Mouse (Mus musculus): Measurements from ENCODE around the gene Rab3gap2. TPM values are rescaled to one million over a fixed set of nuclear protein-coding genes. Genes with fewer than 3 reads are reported as not detected.

The Rab3gap2 gene
- polyA plus RNA-seq, 1 experiment from 2014 or later = 12.0 TPM

GRCm38 (mm10) chr1:185268675-185269074 is 64.8 kb downstream of the Rab3gap2 start:
- no peak overlapping the region for H3K27ac ChIP-seq (replicated peaks)
- no peak overlapping the region for H3K4me2 ChIP-seq (replicated peaks; ENCODE audit: low read depth)
- H3K9me3 ChIP-seq (ENCODE audit: control insufficient read depth, low read length) = no peaks in the 10 kb centered on the region
- ATAC-seq (ENCODE audit: low FRiP score, low TSS enrichment) = no peak
- H3K4me1 ChIP-seq (replicated peaks; ENCODE audit: control insufficient read depth, insufficient read depth) = no peaks in the 10 kb centered on the region
- TF ChIP-seq EP300 (optimal IDR thresholded peaks at IDR 0.05) (no peak), CTCF (IDR thresholded peaks at IDR 0.05; ENCODE audit: low read depth) (no peak)
- 83% methylated on average over 4 of the region's 4 CpGs for WGBS
- no peak overlapping the region for H3K4me3 ChIP-seq (ENCODE audit: low read depth, low read length)
- H3K36me3 ChIP-seq (ENCODE audit: control insufficient read depth, insufficient read depth, low read length) = peaks cover 29% of the 10 kb centered on the region
- no peak for DNase-seq (ENCODE audit: low spot score)
- no peak overlapping the region for H3K9ac ChIP-seq (ENCODE audit: low read length)
- H3K27me3 ChIP-seq (ENCODE audit: control insufficient read depth, insufficient read depth, low read length) = no peaks in the 10 kb centered on the region

DNA sequence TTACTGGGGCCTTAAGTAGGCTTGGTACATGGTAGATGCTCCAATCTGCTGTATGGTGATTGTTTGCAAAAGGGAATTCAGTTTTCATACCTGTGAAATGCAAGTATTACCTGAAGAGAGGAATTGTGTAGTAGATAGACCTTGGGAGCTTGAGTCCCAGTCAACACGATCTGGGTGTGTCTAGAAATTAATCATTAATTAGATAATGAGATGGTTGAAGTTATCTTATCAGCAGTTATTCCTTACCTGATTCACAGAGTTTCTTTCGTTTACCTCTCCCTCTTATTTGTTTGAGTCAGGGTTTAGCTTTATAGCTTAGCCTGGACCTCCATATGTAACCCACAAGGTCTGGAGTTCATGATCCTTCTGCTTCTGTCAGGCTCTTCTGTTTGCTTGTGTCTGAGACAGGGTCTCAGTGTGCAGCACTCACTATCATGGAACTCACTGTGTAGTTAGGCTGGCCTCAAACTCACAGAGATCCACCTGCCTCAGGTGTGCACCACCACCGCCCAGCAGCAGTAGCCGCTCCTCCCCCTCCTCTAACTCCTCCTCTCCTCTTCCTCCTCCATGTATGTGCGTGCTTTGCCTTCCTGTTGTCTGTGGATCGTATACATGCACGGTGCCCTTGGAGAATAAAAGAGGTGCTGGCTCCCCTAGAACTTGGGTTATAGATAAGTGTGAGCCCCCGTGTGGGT is 66.6 kb downstream of the Rab3gap2 start:
- ATAC-seq (ENCODE audit: low FRiP score, low TSS enrichment) = peak; percentile 43
- TF ChIP-seq CTCF (IDR thresholded peaks at IDR 0.05; ENCODE audit: low read depth) (no peak), EP300 (optimal IDR thresholded peaks at IDR 0.05) (no peak)
- Histone ChIP-seq H3K9me3 (ENCODE audit: control insufficient read depth, low read length) (no peaks in the 10 kb centered on the region), H3K4me1 (replicated peaks; ENCODE audit: control insufficient read depth, insufficient read depth) (no peaks in the 10 kb centered on the region), H3K36me3 (ENCODE audit: control insufficient read depth, insufficient read depth, low read length) (peaks cover 25% of the 10 kb centered on the region), H3K9ac (ENCODE audit: low read length) (no peak overlapping the region), H3K4me2 (replicated peaks; ENCODE audit: low read depth) (no peak overlapping the region), H3K27ac (replicated peaks) (no peak overlapping the region), H3K27me3 (ENCODE audit: control insufficient read depth, insufficient read depth, low read length) (no peaks in the 10 kb centered on the region), H3K4me3 (ENCODE audit: low read depth, low read length) (no peak overlapping the region)
- no peak for DNase-seq (ENCODE audit: low spot score)
- 80% methylated on average over 8 of the region's 8 CpGs for WGBS

DNA sequence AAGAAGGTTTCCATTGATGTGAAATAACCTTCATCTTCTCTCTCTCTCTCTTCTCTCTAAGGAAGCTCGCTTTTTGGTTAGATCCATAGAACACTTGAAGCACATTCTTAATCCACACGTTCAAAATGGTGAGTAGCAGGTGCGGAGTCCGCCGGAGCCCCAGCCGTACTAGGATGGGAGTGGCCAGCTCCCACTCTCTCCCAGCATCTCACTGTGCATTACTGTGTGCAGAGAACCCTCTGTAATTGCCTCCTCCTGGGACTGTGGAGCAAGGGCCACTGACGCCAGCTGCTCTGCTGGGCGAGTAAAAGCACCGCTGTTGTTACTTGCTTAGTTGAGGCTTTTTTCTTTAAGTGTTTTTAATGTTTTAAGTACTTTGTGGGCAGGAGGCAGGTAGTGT is 67.5 kb downstream of the Rab3gap2 start:
- peaks cover 24% of the 10 kb centered on the region for H3K36me3 ChIP-seq (ENCODE audit: control insufficient read depth, insufficient read depth, low read length)
- DNase-seq (ENCODE audit: low spot score) = no peak
- H3K4me1 ChIP-seq (replicated peaks; ENCODE audit: control insufficient read depth, insufficient read depth) = no peaks in the 10 kb centered on the region
- H3K27ac ChIP-seq (replicated peaks) = no peak overlapping the region
- 94% methylated on average over 9 of the region's 9 CpGs for WGBS
- no peak overlapping the region for H3K4me2 ChIP-seq (replicated peaks; ENCODE audit: low read depth)
- no peak for TF ChIP-seq CTCF (IDR thresholded peaks at IDR 0.05; ENCODE audit: low read depth)
- TF ChIP-seq EP300 (optimal IDR thresholded peaks at IDR 0.05) = no peak
- H3K27me3 ChIP-seq (ENCODE audit: control insufficient read depth, insufficient read depth, low read length) = no peaks in the 10 kb centered on the region
- no peak overlapping the region for H3K9ac ChIP-seq (ENCODE audit: low read length)
- H3K4me3 ChIP-seq (ENCODE audit: low read depth, low read length) = no peak overlapping the region
- no peak for ATAC-seq (ENCODE audit: low FRiP score, low TSS enrichment)
- H3K9me3 ChIP-seq (ENCODE audit: control insufficient read depth, low read length) = no peaks in the 10 kb centered on the region

GRCm38 (mm10) chr1:185274819-185275545 is 71.1 kb downstream of the Rab3gap2 start:
- Histone ChIP-seq H3K9me3 (ENCODE audit: control insufficient read depth, low read length) (no peaks in the 10 kb centered on the region), H3K27ac (replicated peaks) (no peak overlapping the region), H3K9ac (ENCODE audit: low read length) (no peak overlapping the region), H3K4me3 (ENCODE audit: low read depth, low read length) (no peak overlapping the region), H3K4me2 (replicated peaks; ENCODE audit: low read depth) (no peak overlapping the region), H3K4me1 (replicated peaks; ENCODE audit: control insufficient read depth, insufficient read depth) (no peaks in the 10 kb centered on the region), H3K36me3 (ENCODE audit: control insufficient read depth, insufficient read depth, low read length) (peaks cover 25% of the 10 kb centered on the region), H3K27me3 (ENCODE audit: control insufficient read depth, insufficient read depth, low read length) (no peaks in the 10 kb centered on the region)
- TF ChIP-seq EP300 (optimal IDR thresholded peaks at IDR 0.05) (no peak), CTCF (IDR thresholded peaks at IDR 0.05; ENCODE audit: low read depth) (no peak)
- no peak for ATAC-seq (ENCODE audit: low FRiP score, low TSS enrichment)
- DNase-seq (ENCODE audit: low spot score) = no peak
- WGBS = 81% methylated on average over 5 of the region's 5 CpGs

GRCm38 (mm10) chr1:185275976-185276375 is 72.1 kb downstream of the Rab3gap2 start:
- 93% methylated on average over 7 of the region's 7 CpGs for WGBS
- Histone ChIP-seq H3K36me3 (ENCODE audit: control insufficient read depth, insufficient read depth, low read length) (peaks cover 29% of the 10 kb centered on the region), H3K4me1 (replicated peaks; ENCODE audit: control insufficient read depth, insufficient read depth) (no peaks in the 10 kb centered on the region), H3K27me3 (ENCODE audit: control insufficient read depth, insufficient read depth, low read length) (no peaks in the 10 kb centered on the region), H3K9me3 (ENCODE audit: control insufficient read depth, low read length) (no peaks in the 10 kb centered on the region), H3K9ac (ENCODE audit: low read length) (no peak overlapping the region), H3K4me2 (replicated peaks; ENCODE audit: low read depth) (no peak overlapping the region), H3K27ac (replicated peaks) (no peak overlapping the region), H3K4me3 (ENCODE audit: low read depth, low read length) (no peak overlapping the region)
- ATAC-seq (ENCODE audit: low FRiP score, low TSS enrichment) (no peak), DNase-seq (ENCODE audit: low spot score) (no peak)
- TF ChIP-seq EP300 (optimal IDR thresholded peaks at IDR 0.05) = no peak
- no peak for TF ChIP-seq CTCF (IDR thresholded peaks at IDR 0.05; ENCODE audit: low read depth)

DNA sequence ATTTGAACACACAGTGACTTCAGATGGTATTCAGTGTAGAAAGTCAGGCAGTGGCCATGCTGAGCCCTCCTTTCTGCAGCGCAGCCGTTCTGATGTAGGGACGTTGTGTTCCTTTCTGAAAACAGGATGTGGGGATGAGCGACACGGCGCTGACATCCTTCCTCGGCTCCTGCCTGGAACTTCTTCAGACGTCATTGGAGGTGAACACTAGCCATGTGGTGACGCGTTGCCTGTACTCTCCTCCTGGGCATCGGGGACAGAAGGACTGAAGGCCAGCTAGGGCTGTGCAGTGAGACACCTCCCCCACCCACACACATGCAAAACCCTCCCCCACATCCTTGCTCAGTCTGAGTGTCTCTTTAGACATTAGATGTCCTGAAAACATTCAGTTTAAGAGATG is 73.1 kb downstream of the Rab3gap2 start:
- Histone ChIP-seq H3K4me2 (replicated peaks; ENCODE audit: low read depth) (no peak overlapping the region), H3K36me3 (ENCODE audit: control insufficient read depth, insufficient read depth, low read length) (peaks cover 24% of the 10 kb centered on the region)
- 78% methylated on average over 11 of the region's 11 CpGs for WGBS

More for the DNA sequence above, 73.1 kb downstream of the Rab3gap2 start:
- no peaks in the 10 kb centered on the region for H3K9me3 ChIP-seq (ENCODE audit: control insufficient read depth, low read length)
- ATAC-seq (ENCODE audit: low FRiP score, low TSS enrichment) (no peak), DNase-seq (ENCODE audit: low spot score) (no peak)
- H3K4me3 ChIP-seq (ENCODE audit: low read depth, low read length) = no peak overlapping the region
- no peak overlapping the region for H3K9ac ChIP-seq (ENCODE audit: low read length)
- no peaks in the 10 kb centered on the region for H3K27me3 ChIP-seq (ENCODE audit: control insufficient read depth, insufficient read depth, low read length)
- TF ChIP-seq EP300 (optimal IDR thresholded peaks at IDR 0.05) (no peak), CTCF (IDR thresholded peaks at IDR 0.05; ENCODE audit: low read depth) (no peak)
- no peaks in the 10 kb centered on the region for H3K4me1 ChIP-seq (replicated peaks; ENCODE audit: control insufficient read depth, insufficient read depth)
- H3K27ac ChIP-seq (replicated peaks) = no peak overlapping the region

Measured in stomach, postnatal 0 days (tissue).